Mouse (Mus musculus): ENCODE measurements at regions not wholly inside any gene's neighbourhood (a gene's known extent, or its start where the extent isn't known, plus 50 kb on each side); places are given as distances from the start of the nearest gene placed in this dataset.

DNA sequence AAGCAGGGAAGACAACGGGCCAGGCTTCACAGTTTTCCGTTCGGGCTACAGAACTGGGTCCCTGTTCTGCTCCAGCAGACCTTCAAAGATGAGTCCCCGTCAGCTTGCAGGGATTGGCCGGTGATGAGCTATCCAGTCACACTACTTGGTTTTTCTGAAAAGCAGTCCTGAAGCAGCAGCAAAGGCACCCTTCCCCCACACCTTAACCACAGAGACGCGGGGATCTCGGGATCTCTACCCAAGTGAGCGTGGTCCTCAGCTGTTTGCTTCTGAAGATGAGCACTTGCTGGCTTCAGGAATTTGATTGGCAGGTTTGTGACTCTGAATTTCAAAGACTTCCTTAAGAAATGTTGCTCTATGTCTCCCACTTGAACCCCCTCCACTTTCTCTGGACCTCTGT, 186.6 kb upstream of the Arglu1 start:
- Histone ChIP-seq H3K4me2 (ENCODE audit: insufficient read depth, low read depth, poor library complexity, severe bottlenecking) (no peak overlapping the region), H3K27ac (ENCODE audit: insufficient read depth, low read depth) (no peak overlapping the region), H3K36me3 (replicated peaks in 1 of 2; ENCODE audit: control insufficient read depth in 1 of 2, insufficient read depth in 1 of 2, low read length in 1 of 2) (no peaks in the 10 kb centered on the region), H3K4me3 (replicated peaks in 1 of 3; ENCODE audit: low read depth in 2 of 3, low read length in 2 of 3, poor library complexity in 1 of 3) (no peak overlapping the region), H3K9ac (ENCODE audit: insufficient read depth, low read depth) (no peak overlapping the region), H3K79me2 (replicated peaks; ENCODE audit: control insufficient read depth, extremely low read depth, insufficient read depth, poor library complexity, severe bottlenecking) (no peaks in the 10 kb centered on the region), H3K27me3 (replicated peaks) (no peaks in the 10 kb centered on the region), H3K9me3 (replicated peaks; ENCODE audit: low read length) (peaks cover 82% of the 10 kb centered on the region), H3K4me1 (ENCODE audit: control insufficient read depth in 1 of 2, insufficient read depth in 2 of 2) (no peaks in the 10 kb centered on the region)
- dilution Hi-C loops (cut with MboI; ENCODE audit: extremely low pct_ligation_motif_present, extremely low pct_unique_long_range_greater_than_20kb, low sequenced_read_pairs), result no loop called here
- no peak for DNase-seq (ENCODE audit: extremely low read depth)
- no peak for TF ChIP-seq IRF4 (IDR thresholded peaks at IDR 0.05; ENCODE audit: low read depth, low read length)
- no peak for TF ChIP-seq GABPA (IDR thresholded peaks at IDR 0.05; ENCODE audit: insufficient replicate concordance, low read depth, low read length)
- no peak for TF ChIP-seq CTCF (conservative IDR thresholded peaks at IDR 0.05 in 1 of 2, IDR thresholded peaks at IDR 0.05 in 1 of 2; ENCODE audit: low read depth in 2 of 2, low read length in 2 of 2)
- no peak for TF ChIP-seq ETS1 (conservative IDR thresholded peaks at IDR 0.05; ENCODE audit: low read depth, low read length)
- no peak for TF ChIP-seq CHD2 (IDR thresholded peaks at IDR 0.05; ENCODE audit: low read length)
- no peak for TF ChIP-seq ZC3H11A (IDR thresholded peaks at IDR 0.05; ENCODE audit: low read depth, low read length)
- TF ChIP-seq MXI1 (IDR thresholded peaks at IDR 0.05; ENCODE audit: low read depth, low read length), result no peak
- TF ChIP-seq TBP (conservative IDR thresholded peaks at IDR 0.05; ENCODE audit: low read depth, low read length), result no peak
- TF ChIP-seq NRF1 (IDR thresholded peaks at IDR 0.05; ENCODE audit: low read depth, low read length), result no peak
- no peak for TF ChIP-seq BHLHE40 (IDR thresholded peaks at IDR 0.05; ENCODE audit: low read depth, low read length)
- TF ChIP-seq SIN3A (IDR thresholded peaks at IDR 0.05; ENCODE audit: low read length), result no peak
- no peak for TF ChIP-seq ZKSCAN1 (IDR thresholded peaks at IDR 0.05; ENCODE audit: borderline replicate concordance, low read depth, low read length)
- TF ChIP-seq MAZ (IDR thresholded peaks at IDR 0.05; ENCODE audit: low read depth, low read length), result no peak
- in situ Hi-C loops (cut with MboI; ENCODE audit: low pct_ligation_motif_present, low pct_unique_long_range_greater_than_20kb, low sequenced_read_pairs), result no loop called here

DNA sequence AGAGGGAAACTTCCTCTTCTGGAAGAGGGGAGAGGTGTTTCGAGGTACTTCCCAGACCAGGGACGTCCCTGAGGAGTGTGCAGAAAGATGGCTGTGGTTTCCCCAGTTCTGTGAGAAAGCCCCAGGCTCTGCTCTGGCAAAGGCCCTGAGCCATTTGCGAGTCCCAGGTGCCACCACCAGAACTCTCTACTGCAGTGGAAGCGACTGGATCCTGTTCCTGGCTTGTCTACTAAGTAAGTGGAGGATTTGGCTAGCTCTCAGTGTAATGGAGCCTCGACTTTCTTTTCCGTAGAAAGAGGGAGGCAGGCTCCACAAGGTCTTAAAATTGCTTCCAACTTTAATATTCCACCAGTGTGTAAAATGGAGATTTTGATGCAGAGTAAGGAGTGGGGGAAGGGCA, 186.1 kb upstream of the Arglu1 start:
- no peaks in the 10 kb centered on the region for H3K79me2 ChIP-seq (replicated peaks; ENCODE audit: control insufficient read depth, extremely low read depth, insufficient read depth, poor library complexity, severe bottlenecking)
- no peak overlapping the region for H3K9ac ChIP-seq (ENCODE audit: insufficient read depth, low read depth)
- DNase-seq (ENCODE audit: extremely low read depth), result no peak
- no peak for TF ChIP-seq MAZ (IDR thresholded peaks at IDR 0.05; ENCODE audit: low read depth, low read length)
- TF ChIP-seq TBP (conservative IDR thresholded peaks at IDR 0.05; ENCODE audit: low read depth, low read length), result no peak
- TF ChIP-seq RCOR1 (conservative IDR thresholded peaks at IDR 0.05; ENCODE audit: low read depth, low read length), result no peak
- TF ChIP-seq UBTF (IDR thresholded peaks at IDR 0.05; ENCODE audit: low read depth, low read length), result no peak
- no peak for TF ChIP-seq MYC (IDR thresholded peaks at IDR 0.05; ENCODE audit: low read depth, low read length)
- dilution Hi-C loops (cut with MboI; ENCODE audit: extremely low pct_ligation_motif_present, extremely low pct_unique_long_range_greater_than_20kb, low sequenced_read_pairs), result no loop called here
- H3K27ac ChIP-seq (ENCODE audit: insufficient read depth, low read depth), result no peak overlapping the region
- H3K4me3 ChIP-seq (replicated peaks in 1 of 3; ENCODE audit: low read depth in 2 of 3, low read length in 2 of 3, poor library complexity in 1 of 3), result no peak overlapping the region
- no peaks in the 10 kb centered on the region for H3K4me1 ChIP-seq (ENCODE audit: control insufficient read depth in 1 of 2, insufficient read depth in 2 of 2)
- no peaks in the 10 kb centered on the region for H3K27me3 ChIP-seq (replicated peaks)
- H3K9me3 ChIP-seq (replicated peaks; ENCODE audit: low read length), result peaks cover 86% of the 10 kb centered on the region
- in situ Hi-C loops (cut with MboI; ENCODE audit: low pct_ligation_motif_present, low pct_unique_long_range_greater_than_20kb, low sequenced_read_pairs), result no loop called here
- no peak overlapping the region for H3K4me2 ChIP-seq (ENCODE audit: insufficient read depth, low read depth, poor library complexity, severe bottlenecking)
- H3K36me3 ChIP-seq (replicated peaks in 1 of 2; ENCODE audit: control insufficient read depth in 1 of 2, insufficient read depth in 1 of 2, low read length in 1 of 2), result no peaks in the 10 kb centered on the region

Measured in CH12.LX (cell line).